Mouse (Mus musculus) CH12.LX (cell line): Measurements from ENCODE around the gene AI837181.

Experiments used
- BHLHE40 ChIP-seq: IDR thresholded peaks from 2 replicates; pipeline ENCODE4 v1.6.1; 2011; ENCODE audit warnings: mild to moderate bottlenecking, low read depth, low read length, improper control_type of control experiment
- CHD2 ChIP-seq: IDR thresholded peaks from 2 replicates; pipeline ENCODE4 v1.6.1; 2011; ENCODE audit warnings: low read length, improper control_type of control experiment
- CTCF ChIP-seq, 2 experiments: IDR thresholded peaks in 1 of 2; conservative IDR thresholded peaks in 1 of 2; 2 replicates each; pipeline ENCODE4 v1.5.1; 2011 to 2012; ENCODE audit warnings: low read depth in 2 of 2, low read length in 2 of 2, improper control_type of control experiment in 1 of 2, inconsistent platforms in 1 of 2, mild to moderate bottlenecking in 1 of 2, moderate library complexity in 1 of 2
- JUN ChIP-seq: IDR thresholded peaks from 2 replicates; pipeline ENCODE4 v1.6.1; 2011; ENCODE audit warnings: low read depth, mild to moderate bottlenecking, low read length, improper control_type of control experiment, moderate library complexity; ENCODE audit not compliant: insufficient read depth
- KAT2A ChIP-seq: IDR thresholded peaks from 2 replicates; pipeline ENCODE4 v1.6.1; 2012; ENCODE audit warnings: low read length, improper control_type of control experiment, inconsistent platforms; ENCODE audit not compliant: insufficient replicate concordance
- MAFK ChIP-seq: IDR thresholded peaks from 2 replicates; pipeline ENCODE4 v1.6.1; 2011; ENCODE audit warnings: low read length, improper control_type of control experiment; ENCODE audit not compliant: insufficient replicate concordance
- MAX ChIP-seq: IDR thresholded peaks from 2 replicates; pipeline ENCODE4 v1.6.1; 2011; ENCODE audit warnings: low read length, improper control_type of control experiment
- PAX5 ChIP-seq: IDR thresholded peaks from 2 replicates; pipeline ENCODE4 v1.6.1; 2012; ENCODE audit warnings: low read length, inconsistent platforms, mixed read lengths
- POLR2A ChIP-seq: IDR thresholded peaks from 2 replicates; pipeline ENCODE4 v1.6.1; 2011; ENCODE audit warnings: low read depth, mild to moderate bottlenecking, improper control_type of control experiment, low read length
- UBTF ChIP-seq: IDR thresholded peaks from 2 replicates; pipeline ENCODE4 v1.6.1; 2012; ENCODE audit warnings: low read depth, mild to moderate bottlenecking, inconsistent platforms, low read length, improper control_type of control experiment, moderate library complexity
- USF1 ChIP-seq: IDR thresholded peaks from 2 replicates; pipeline ENCODE4 v1.6.1; 2014; ENCODE audit warnings: low read depth, mild to moderate bottlenecking, inconsistent platforms, low read length, improper control_type of control experiment
- ZC3H11A ChIP-seq: IDR thresholded peaks from 2 replicates; pipeline ENCODE4 v1.6.1; 2012; ENCODE audit warnings: low read depth, mild to moderate bottlenecking, inconsistent platforms, low read length, improper control_type of control experiment
- ZMIZ1 ChIP-seq: IDR thresholded peaks from 2 replicates; pipeline ENCODE4 v1.6.1; 2012; ENCODE audit warnings: low read depth, mild to moderate bottlenecking, inconsistent platforms, low read length, improper control_type of control experiment

- TF ChIP-seq CTCF (conservative IDR thresholded peaks at IDR 0.05 in 1 of 2, IDR thresholded peaks at IDR 0.05 in 1 of 2; ENCODE audit: low read depth in 2 of 2, low read length in 2 of 2) (no peak), MAFK (no peak), ZC3H11A (no peak), POLR2A (no peak), BHLHE40 (no peak), MAX (no peak), USF1 (no peak), KAT2A (no peak), ZMIZ1 (no peak), JUN (no peak), CHD2 (0 out of 2 replicates have a peak, but pooled peaks have one; percentile 16), PAX5 (no peak), UBTF (no peak)
Measured at GRCm38 (mm10) chr19:5447515-5448353, 22.8 kb downstream of the AI837181 start, which contains the start of gene Fosl1.
